Mouse (Mus musculus) G1E (cell line): ENCODE measurements around the gene Atp8a1.

ENCODE experiments used
- CTCF ChIP-seq: IDR thresholded peaks from 2 replicates; pipeline ENCODE4 v1.5.1; 2012; ENCODE audit warnings: low read depth, low read length, inconsistent platforms, mixed read lengths
- GATA1 ChIP-seq: IDR thresholded peaks from 2 replicates; pipeline ENCODE4 v1.6.1; 2012; ENCODE audit warnings: borderline replicate concordance, low read length, inconsistent platforms, mixed read lengths
- GATA2 ChIP-seq: IDR thresholded peaks from 2 replicates; pipeline ENCODE4 v1.6.1; 2012; ENCODE audit warnings: low read depth, low read length, inconsistent platforms, borderline replicate concordance
- POLR2AphosphoS5 ChIP-seq: IDR thresholded peaks from 2 replicates; pipeline ENCODE4 v1.6.1; 2012; ENCODE audit warnings: low read depth, low read length, inconsistent platforms; ENCODE audit not compliant: insufficient replicate concordance

- no peak for TF ChIP-seq CTCF
- no peak for TF ChIP-seq GATA2
- no peak for TF ChIP-seq GATA1
- TF ChIP-seq POLR2AphosphoS5: no peak
These were observed 239.2 kb downstream of the Atp8a1 start, which contains the start of gene Shisa3 for GRCm38 (mm10) chr5:67607804-67608673.
